Mouse (Mus musculus): Measurements from ENCODE around the gene Msmo1.

DNA sequence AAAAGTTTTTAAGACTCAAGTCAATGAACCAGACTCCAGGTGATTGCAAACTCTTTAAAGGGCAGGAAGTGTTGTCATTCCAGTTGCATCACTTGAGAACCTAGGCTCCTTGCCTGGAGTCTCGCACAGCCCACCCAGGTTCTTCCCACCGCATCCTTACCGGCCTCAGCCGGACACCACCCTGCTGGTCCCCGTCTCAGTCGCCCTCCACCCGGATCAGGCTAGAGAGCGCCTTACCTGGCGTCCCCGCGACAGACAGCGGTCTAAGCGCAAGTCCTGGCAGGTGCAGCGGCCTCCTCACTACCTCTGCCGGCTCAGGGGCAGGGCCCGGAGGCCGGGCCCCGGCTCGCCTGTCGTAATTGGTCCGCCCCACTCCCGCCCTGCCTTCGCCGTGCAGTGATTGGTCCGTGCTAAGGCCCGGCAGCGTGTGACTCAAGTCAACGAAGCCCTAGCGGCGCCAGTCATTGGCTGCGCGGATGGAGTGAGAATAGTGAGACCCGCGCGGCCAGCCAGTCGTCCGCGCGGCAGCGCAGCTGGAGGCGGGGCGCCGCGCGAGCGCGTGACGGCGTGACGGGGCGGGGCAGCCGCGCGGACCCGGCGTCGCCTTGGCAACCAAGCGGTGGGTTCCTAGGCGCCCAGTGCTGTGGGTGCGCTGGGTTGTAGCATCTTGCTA, at the start of gene Msmo1:
- TF ChIP-seq GATA1 (IDR thresholded peaks at IDR 0.05; ENCODE audit: low read length), result no peak
- TF ChIP-seq TAL1 (IDR thresholded peaks at IDR 0.05; ENCODE audit: low read length), result no peak

Data from erythroblast, embryonic 14.5 days (primary cell).